Mouse (Mus musculus) c-Kit-positive CD71-positive TER-119-positive erythroid progenitor cells, embryonic 14.5 days (primary cell): ENCODE results near the gene Sp4.

Experiments used
- DNase-seq: peaks from one replicate; pipeline ENCODE4 v3.0.0-alpha.2; 2013; ENCODE audit warnings: low spot score

The Sp4 gene

DNA sequence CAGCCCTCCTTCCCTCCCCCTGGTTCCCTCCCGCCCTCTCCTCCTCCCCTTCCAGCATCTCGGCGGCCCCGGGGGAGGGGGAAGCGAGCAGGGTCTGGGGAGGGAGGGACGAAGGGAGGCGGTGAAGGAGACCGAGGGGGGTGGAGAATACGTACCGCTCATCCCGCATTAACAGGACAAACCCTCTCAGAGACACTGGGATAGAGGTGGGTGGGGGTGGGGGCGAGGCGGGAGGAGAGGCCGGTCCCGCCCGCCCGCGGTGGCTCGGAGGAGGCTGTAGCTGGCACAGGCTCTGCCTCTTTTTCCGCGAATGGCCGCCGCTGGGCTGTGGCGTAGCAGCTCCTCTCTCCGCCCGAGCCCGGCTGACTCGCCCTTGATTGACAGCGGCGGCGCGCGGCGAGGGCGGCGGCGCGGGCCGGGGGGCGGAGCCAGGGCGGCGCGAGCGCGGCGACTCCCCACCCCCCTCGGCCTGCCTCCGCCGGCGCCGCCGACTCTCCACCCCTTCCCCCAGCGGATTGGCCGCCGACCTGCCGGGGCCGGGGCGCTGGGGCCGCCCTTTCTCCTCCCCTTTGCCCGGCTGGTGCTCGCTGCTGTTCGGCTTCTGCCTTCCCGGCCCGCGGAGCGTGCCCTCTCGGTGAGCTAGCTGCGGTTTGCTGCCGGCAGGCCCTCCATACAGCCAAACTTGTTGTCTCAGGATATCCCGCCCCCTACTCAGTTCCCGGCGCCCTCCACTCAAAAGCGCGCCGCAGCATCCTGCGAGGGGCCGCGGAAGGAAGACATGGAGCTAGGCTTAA, at the start of gene Sp4:
TSS of gene Sp4 (minus strand) at position 369 of the 794 bp plus-strand sequence.
- peak; percentile 89 for DNase-seq

DNA sequence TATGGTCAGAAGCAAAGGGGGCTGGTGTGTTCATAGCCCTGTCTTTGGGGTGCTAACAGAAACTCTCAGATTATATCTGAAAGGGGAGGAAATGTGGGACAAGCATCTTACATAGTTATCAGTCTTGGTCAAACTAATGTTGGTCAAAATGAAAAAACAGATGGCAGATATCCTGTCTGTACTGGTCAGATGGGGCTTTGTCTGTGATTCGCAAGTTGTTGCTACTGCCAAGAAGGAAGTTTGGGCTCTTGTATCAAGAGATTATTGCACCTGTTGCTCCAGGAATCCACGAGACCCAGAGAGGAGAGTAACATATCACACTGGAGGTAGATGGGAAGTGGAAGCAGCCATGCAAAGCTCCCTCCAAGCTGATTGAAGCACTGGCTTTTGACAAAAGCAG, 37.9 kb upstream of the Sp4 start:
- DNase-seq, result no peak

DNA sequence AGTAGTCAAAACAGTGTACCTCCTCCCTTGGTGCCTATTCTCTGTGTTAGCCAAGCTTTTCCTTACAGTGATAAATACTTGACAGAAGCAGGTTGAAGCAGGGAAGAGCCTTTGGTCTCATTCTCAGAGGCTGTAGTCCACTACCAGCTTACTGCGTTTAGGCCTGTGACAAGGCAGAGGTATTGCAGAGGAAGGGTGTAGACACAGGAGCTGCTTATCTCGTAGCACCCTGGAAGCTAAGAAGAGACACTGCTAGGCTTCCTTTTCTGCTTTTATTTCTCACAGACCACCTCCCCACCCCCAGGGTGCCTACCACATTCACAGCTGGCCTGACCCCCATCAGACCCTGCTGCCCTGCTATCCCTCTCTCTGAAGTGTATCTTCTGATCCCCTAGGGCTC, 37.0 kb upstream of the Sp4 start:
- peak; percentile 12 for DNase-seq

DNA sequence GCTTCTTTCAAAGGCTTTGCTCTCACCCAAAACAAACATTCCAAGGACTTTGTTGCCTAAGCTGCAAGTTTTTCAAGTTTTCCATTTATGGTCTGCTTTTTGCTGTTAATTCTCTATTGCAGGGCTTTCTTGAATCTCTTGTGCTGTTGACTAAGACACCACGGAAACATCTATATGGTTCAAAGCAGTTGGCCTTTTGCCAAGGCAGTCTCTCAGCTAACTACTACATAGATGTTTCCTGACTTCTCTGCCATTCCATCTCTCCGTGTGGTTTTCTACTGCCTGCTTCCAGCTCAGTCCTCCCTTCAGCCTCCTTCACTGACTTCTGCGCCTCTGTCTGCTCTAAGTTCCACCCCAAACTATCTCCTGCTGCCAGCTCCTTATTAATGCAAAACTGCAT, 36.1 kb upstream of the Sp4 start:
- no peak for DNase-seq

DNA sequence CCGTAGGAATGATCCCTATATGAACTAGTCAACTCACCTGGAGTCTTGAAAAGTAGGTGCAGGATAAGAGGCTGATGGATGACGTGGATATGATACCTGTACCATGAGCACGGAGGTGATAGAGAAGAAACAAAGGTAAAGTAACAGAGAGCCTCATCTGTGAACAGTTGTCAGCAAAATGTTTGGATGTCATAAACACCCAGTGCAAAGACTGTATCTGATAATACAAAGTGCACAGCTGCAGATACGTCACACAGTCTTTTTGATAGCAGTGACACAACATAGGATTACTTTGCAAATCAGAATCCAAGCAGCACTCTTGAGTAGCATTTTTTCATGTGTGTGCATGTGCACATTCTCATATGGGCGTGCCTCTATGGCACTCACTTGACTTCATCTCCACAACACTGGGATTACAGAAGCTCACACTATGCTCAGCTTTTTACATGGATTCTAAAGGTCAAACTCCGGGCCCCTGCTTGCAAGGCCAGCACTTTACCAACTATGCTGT, 27.6 kb upstream of the Sp4 start:
- DNase-seq, result no peak

DNA sequence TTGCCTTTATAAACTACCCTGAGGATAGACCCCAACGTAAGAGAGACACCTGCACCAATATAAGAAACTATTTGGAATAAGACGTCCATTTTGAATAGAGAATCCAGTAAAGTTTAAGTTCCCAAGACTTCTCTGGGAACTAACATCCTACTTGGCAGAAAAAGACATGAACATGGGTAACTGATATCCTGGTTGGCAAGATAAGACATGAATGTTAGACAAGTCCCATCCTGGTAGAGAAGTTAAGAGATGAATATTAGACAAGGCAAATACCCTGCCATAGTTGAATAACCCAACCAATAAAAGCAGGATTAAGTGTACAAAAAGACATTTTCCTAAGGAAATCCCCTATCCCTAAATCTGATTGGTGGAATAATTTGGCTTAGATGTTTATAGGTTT, 26.3 kb upstream of the Sp4 start:
- no peak for DNase-seq

DNA sequence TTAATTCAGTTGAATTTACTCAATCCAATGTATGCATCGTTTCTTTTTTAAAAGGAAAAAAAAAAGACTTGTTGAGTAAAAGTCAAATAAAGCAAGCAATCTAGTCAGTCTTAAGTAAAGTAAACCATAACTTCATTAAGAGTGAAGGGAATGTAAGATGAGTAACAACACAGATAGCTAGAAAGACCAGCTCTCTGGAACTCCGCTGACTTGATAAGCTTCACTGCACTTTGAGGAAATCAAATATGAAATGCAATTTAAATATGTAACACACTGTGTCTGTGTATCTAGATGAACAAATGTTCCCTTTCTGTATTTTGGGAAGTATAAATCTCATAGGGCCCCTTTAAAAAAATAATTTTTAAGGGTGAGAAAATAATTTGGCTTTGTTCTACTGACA, 24.9 kb upstream of the Sp4 start:
- no peak for DNase-seq

DNA sequence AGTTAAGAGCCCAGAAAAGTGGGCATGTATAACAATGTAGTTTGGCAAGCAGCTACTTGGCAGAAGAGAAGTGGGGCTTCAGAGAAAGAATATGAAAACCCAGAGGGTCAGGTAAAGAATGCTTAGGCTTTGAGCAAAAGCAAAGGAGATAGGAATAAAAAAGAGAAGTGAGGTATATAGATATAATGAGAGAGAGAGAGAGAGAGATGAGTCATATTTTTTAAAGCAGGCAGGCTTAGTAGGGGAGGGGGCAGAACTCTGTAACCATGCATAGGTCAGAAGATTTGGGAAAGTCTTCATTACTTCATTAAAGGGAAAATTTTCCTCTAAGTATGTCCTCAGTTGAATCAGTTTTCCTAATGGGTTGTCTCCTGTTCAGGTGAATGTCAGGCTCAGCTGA, 18.8 kb upstream of the Sp4 start:
- no peak for DNase-seq

DNA sequence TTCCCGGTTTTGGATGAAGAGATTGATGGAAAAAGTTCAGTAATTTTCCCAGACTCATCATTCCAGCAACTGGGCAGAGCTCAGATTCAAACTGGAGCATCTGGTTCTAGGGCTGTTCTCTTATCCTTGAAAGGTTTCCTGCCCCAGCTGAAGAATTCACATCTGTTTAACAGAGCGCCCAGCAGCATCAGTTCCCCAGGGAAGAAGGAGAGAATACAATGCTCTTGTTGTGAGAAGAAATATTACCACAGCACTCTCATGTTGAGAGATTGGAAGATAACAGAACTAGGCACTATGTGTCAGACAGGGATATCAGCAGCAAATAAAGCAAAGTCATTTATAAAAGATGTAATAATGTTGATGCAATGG, 13.2 kb upstream of the Sp4 start:
- DNase-seq, result no peak

DNA sequence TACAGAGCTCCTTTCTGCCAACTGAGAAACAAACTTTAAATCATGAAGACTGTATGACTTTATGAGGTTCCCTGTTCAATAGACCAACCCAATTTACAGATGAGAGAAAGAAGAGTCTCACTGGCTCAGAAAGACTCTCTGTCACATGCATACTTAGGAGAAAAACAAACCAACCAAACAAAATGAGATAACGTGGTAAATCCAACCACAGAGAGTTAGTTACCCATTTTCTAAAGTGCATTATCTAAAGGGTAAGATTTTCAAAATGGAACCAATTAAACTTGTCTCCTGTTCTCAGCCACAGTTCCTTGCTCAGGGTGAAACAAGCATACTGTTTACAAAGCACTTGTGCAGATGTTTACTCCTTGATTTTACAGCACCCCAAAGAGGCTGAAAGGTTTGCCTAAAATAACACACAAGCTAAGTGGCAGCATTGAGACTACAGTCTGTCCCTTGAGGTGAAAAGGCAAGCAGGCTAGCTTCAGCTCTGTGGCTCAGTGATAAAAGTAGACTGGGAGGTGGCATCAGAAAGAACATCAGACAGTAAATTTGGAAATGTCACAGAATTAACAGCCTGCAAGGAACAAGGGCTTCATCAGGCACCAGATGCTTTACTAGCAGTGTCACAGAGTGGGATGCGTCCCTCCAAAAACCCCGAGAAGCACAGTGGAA, 12.7 kb upstream of the Sp4 start:
- no peak for DNase-seq

DNA sequence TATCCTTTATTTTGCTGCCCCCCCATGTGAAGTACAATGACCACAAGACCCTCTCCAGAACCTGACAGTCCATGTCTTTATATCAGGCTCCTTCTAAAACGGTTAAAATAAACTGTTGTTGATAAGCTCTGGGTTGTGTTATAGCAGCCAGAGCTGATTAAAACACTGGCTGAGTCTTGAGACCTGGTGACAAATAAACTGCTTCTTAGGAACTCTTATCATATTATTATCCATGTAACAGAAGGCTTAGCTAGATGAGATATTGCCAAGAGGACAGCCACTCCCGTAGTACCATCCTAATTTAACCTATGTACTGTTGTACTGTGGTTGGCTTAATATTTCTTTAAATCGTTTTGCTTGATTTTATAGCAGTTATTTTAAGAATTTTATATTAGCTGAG, 2.3 kb upstream of the Sp4 start:
- peak; percentile 67 for DNase-seq

DNA sequence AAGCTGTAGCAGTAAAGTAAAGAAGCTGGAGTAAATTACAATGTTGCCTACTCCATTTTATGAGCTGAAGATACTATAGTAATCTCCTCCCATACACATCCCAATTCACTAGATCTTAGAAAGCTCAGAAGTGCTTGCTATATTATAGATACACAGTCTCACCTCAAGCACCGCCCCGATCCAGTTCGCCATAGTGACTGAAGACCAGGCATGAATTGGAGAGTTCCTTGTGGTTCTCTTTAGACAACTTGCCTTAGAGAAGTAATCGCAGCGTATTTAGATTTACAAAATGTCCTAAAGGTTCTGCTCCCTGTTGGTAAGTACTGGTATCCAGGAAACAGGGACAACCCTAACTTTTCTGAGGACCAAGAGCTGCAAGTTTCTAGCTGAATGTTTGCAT, 1.8 kb upstream of the Sp4 start:
- peak; percentile 47 for DNase-seq

DNA sequence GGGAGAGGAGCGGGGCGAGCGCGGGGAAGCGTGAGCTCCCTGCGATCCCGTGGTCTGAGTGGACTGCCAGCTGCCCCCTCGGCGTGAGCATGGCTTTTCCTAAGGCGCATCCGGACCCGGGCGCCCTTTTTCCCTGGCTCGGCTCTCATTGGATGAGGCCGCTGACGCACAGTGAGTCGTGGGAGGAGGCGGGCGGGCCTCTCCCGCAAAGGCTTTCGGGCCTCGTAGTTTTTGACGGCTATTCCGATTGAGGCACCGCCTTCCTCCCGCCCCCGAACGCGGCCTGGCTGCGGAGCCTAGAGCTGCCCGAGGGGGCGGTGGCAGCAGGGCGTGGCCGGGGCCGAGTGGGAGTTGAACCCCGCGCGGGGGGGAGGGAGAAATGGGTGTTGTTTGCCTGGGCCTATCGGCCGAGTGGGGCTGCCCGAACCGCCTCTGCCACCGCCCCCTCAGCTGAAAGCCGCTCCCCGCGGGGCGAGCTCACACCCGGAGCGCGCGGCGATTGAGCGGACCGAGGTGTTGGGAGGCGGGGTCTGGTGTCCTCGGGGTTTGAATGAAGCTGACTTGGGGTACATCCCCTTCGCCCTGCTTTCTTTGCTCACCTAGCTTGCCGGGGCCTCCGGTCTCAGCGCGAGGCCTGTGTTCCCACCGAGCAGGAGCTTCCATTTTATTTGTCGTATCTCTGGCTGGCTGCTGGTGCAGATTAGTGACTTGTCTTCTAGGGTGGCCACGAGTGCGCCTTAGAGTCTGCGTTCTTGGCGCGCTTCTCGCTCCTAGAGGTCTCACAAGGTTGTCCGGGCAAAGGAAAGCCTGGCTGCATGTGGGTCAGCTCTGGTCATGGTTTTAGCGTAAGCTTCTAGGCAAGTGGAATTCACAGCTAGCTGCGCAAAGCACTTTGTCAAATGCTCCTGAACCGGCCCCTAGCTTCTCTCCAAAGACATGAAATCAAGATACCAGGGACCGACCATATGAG, 911 bp upstream of the Sp4 start:
- peak; percentile 99 for DNase-seq

DNA sequence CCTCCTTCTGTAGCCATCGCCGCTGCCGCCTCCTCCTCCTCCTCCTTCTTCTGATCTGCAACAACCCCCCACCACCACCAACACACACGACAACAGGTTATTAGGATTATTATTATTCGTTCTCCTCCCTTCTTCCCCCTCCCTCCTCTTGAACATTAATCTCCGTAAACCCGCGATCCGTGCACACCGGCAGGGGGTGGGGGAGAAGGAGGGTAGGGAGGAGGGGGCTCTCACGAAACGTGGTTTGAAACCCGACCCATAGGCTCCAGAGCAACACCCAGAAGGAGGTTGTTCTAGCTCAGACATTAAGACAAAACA, 527 bp downstream of the Sp4 start:
- no peak for DNase-seq

DNA sequence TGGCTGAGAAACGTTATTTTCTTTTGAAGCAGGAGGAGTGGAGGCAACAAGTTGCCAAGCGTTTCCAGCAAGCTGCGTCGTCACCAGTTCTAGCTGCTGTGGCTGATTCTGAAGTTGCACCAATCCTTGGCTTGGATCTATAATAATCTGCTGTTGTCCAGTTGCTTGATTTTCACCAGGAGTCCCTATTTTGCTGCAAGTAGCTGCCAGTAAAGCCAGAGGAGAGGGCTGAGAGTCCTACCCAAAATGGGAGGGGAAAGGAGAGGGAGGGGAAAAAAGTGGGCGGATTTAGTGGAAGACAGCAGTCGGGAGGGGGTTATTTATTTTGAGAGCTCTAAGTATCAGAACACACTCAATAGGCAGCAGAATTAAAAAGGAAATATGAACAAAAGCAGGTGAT, 1.3 kb downstream of the Sp4 start:
- DNase-seq, result peak; percentile 42

DNA sequence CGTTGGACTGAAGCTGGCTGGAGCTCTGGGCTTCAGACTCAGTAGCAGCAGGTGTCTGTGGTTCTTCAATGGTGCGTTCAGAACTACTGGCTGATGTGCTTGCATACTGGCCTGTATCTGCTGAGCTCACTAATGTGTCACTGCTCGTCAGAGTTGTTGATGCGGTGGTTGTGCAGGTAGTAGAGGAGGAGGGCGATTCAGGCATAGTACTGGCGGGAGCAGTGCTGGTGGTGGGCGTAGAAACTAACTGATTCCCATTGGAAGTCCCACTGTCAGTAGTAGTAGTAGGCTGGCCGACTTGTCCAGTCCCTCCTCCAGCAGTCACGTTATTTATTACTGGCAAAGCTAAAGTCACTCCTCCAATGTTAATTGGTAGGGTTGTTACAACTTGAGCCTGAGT, 2.1 kb downstream of the Sp4 start:
- no peak for DNase-seq

DNA sequence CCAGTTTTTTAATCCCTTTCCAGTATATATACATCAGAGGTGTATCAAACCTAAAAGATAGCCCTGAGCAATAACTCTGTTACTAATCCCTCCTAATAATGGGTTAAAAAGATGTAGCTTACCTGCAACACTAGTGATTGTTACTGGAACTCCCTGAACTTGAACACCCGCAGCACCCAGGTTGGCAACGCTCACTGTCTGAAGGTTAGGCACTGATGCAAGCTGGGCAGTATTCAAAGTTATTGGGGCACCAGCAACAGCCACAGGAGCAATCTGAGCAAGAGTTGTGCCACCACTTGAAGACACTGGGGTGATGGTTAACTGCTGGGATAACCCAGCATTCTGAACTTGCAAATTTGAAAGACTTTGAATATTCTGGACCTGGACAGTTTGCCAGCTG, 2.7 kb downstream of the Sp4 start:
- DNase-seq, result no peak

DNA sequence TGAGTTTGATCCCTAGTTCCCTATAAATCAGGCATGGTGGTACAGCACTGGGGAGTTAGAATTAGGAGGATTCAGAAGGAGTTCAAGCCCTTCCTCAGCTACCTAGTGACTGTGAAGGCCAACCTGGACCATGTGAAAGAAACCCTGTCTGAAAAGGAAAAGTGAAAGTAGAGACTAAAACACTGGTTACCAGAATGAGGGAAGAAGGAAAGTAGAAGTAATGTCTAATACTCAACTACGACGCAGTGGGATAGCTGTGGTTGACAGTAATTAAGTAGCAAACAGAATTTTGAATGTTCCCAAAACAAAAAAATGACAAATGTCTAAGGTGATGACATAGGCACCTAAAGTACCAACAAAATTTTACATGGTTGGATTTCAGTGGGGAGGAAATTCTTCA, 5.0 kb downstream of the Sp4 start:
- no peak for DNase-seq

DNA sequence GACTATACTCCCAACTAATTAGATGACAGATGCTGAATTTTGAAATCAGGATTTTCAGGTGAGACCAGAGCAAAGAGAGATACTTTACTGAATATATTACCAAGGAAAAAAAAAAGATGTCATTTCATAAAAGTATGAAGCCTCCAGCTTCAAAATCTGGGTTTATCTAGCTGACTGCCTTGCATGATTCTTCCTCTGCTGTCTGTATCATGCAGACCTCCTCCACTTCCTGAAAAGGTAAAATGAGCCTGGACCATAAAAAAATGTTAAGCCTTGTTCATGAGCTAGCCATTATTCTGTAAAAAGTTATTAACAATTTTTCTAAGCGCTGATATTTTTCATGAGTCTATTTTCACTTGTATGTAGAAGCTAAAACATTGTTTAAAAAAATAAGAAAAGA, 5.4 kb downstream of the Sp4 start:
- no peak for DNase-seq

DNA sequence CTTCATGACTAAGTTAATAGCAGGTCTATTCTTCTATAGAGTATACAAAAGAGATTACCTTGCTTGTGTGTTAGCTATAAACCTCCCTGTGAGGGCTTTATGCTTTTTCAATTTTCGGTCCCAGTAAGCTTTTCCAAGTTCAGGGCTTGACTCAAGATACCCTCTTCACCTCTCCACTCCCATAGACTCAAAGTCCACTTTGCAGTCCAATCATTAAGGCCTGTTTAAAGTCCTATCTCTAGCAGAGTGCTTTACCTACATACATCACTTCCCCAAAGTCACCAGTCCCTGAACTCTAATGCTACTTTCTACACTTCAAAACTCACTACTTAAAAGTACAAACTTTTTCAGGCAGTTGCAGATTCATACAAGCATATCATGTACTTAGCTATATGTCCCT, 12.3 kb downstream of the Sp4 start:
- DNase-seq, result no peak

DNA sequence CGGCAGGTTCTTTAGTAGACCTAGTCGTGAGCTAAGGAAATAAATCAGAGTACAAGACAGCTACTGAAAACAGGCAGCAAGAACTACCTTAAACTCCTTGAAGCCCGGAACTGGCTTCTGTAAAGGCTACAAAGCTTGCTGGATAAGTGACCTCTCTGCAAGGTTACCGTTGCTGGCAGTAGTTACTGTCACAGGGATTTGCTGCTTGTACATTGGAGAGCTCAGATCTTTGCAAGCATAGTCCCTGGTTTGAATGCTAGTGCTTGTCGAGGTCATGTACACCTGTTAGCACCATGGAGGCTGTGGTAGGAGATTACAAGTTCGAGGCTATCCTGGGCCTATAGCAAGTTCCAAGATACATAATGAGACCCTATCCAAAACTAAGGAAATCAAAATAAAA, 16.1 kb downstream of the Sp4 start:
- DNase-seq, result no peak

DNA sequence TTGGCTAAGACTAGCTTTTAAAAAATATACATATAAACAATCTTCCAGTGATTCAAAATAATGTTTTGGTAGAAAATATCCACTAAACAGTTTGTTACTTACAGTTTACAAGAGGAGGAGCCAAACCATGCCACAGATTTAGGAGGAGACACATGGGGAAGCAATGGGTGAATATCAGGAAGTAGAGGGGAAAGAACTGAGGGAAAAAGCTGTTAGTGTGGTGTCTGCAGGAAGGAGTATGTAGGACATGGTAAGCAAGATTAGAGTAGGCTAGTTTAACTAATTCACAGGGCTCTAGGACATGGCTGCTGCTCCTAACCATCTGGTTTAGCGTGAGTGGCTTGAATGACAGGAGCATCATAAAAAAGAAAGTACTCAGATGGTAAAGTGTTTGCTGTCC, 19.3 kb downstream of the Sp4 start:
- DNase-seq, result no peak

DNA sequence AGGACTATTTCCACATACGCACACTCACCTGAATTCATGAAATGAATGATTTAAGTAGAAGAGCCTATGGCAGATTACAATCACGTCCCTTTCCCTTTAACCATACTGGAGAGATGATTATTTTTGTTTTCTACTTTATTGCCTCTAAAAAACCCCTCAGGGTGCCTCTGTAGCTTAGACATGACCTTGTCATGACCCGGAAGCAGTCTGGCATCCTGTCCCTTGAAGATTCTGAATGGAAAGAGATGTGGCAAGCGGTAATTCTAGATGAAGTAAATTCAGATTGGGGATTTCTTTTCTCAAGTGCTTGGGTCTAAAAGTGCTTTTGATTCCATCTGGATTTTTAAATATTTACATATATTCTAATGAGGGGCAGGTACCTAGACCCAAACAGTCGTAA, 24.9 kb downstream of the Sp4 start:
- no peak for DNase-seq
